Mouse (Mus musculus): Measurements from ENCODE around the gene Meis1.

GRCm38 (mm10) chr11:18904880-18905279, 113.9 kb downstream of the Meis1 start:
- TF ChIP-seq EP300 (IDR thresholded peaks at IDR 0.05; ENCODE audit: low read depth in 1 of 2, low read length in 2 of 2) = no peak
- no peak for TF ChIP-seq CTCF (IDR thresholded peaks at IDR 0.05 in 2 of 3, conservative IDR thresholded peaks at IDR 0.05 in 1 of 3; ENCODE audit: control insufficient read depth in 1 of 3, insufficient read depth in 1 of 3, low read depth in 2 of 3, low read length in 3 of 3, poor library complexity in 1 of 3, severe bottlenecking in 1 of 3)
- TF ChIP-seq USF2 (IDR thresholded peaks at IDR 0.05; ENCODE audit: borderline replicate concordance in 1 of 2, insufficient read depth in 1 of 2, low read depth in 1 of 2, low read length in 2 of 2) = no peak
- TF ChIP-seq SIN3A (IDR thresholded peaks at IDR 0.05; ENCODE audit: low read length) = no peak
- TF ChIP-seq ZMIZ1 (IDR thresholded peaks at IDR 0.05; ENCODE audit: low read depth, low read length) = no peak
- TF ChIP-seq TCF12 (IDR thresholded peaks at IDR 0.05; ENCODE audit: low read depth, low read length) = no peak
- TF ChIP-seq POLR2A (IDR thresholded peaks at IDR 0.05; ENCODE audit: control insufficient read depth in 1 of 2, insufficient read depth in 1 of 2, low read depth in 1 of 2, low read length in 2 of 2, poor library complexity in 1 of 2) = no peak
- no peak for TF ChIP-seq MAX (IDR thresholded peaks at IDR 0.05; ENCODE audit: low read length)
